Mouse (Mus musculus) CH12.LX (cell line): ENCODE results near the gene Asb8. TPM values are rescaled to one million over a fixed set of nuclear protein-coding genes. Genes with fewer than 3 reads are reported as not detected.

Experiments
- DNase-seq: peaks from one replicate; pipeline ENCODE4 v3.0.0-alpha.2; 2013; ENCODE audit errors: extremely low read depth
- H3K27ac ChIP-seq: 2 replicates; pipeline ENCODE4 v1.5.1; 2012; ENCODE audit warnings: low read depth, mild to moderate bottlenecking, control low read depth, moderate library complexity; ENCODE audit not compliant: insufficient read depth
- H3K27me3 ChIP-seq: replicated peaks from 2 replicates; pipeline ENCODE3; 2012; ENCODE audit warnings: inconsistent platforms
- H3K36me3 ChIP-seq, 2 experiments: replicated peaks in 1 of 2; 2 replicates each; pipeline versions ENCODE3 to v1.6.1; 2012; ENCODE audit warnings: inconsistent platforms in 1 of 2, low read length in 1 of 2, mild to moderate bottlenecking in 1 of 2, mixed read lengths in 1 of 2, moderate library complexity in 1 of 2; ENCODE audit not compliant: control insufficient read depth in 1 of 2, insufficient read depth in 1 of 2
- H3K4me1 ChIP-seq, 2 experiments: 2 replicates each; pipeline ENCODE4 v1.6.1; 2012; ENCODE audit warnings: inconsistent platforms in 1 of 2, moderate library complexity in 1 of 2; ENCODE audit not compliant: insufficient read depth in 2 of 2, control insufficient read depth in 1 of 2
- H3K4me2 ChIP-seq: 2 replicates; pipeline ENCODE4 v1.6.1; 2012; ENCODE audit warnings: low read depth, mild to moderate bottlenecking, control low read depth; ENCODE audit not compliant: poor library complexity, insufficient read depth, severe bottlenecking
- H3K4me3 ChIP-seq, 3 experiments: fragments of 150-350 bp in 1 of 3; sonication (generic) in 1 of 3; replicated peaks in 1 of 3; 2 replicates each; pipeline versions ENCODE3 to v1.5.1; 2011 to 2012; ENCODE audit warnings: low read depth in 2 of 3, low read length in 2 of 3, mild to moderate bottlenecking in 2 of 3, moderate library complexity in 2 of 3, control low read depth in 1 of 3, improper control_type of control experiment in 1 of 3, inconsistent platforms in 1 of 3, mixed read lengths in 1 of 3; ENCODE audit not compliant: poor library complexity in 1 of 3
- H3K79me2 ChIP-seq: replicated peaks from 2 replicates; pipeline ENCODE4 v1.6.1; 2012; ENCODE audit warnings: mild to moderate bottlenecking, moderate library complexity; ENCODE audit not compliant: control insufficient read depth, poor library complexity, insufficient read depth, severe bottlenecking; ENCODE audit errors: extremely low read depth
- H3K9ac ChIP-seq: 2 replicates; pipeline ENCODE4 v1.6.1; 2012; ENCODE audit warnings: low read depth, mild to moderate bottlenecking, control low read depth, moderate library complexity; ENCODE audit not compliant: insufficient read depth
- H3K9me3 ChIP-seq: replicated peaks from 2 replicates; pipeline ENCODE3; 2012; ENCODE audit warnings: low read length, inconsistent platforms, mixed read lengths
- CHD2 ChIP-seq: IDR thresholded peaks from 2 replicates; pipeline ENCODE4 v1.6.1; 2011; ENCODE audit warnings: low read length, improper control_type of control experiment
- E2F4 ChIP-seq: IDR thresholded peaks from 2 replicates; pipeline ENCODE4 v1.6.1; 2011; ENCODE audit warnings: low read depth, low read length, improper control_type of control experiment; ENCODE audit not compliant: insufficient replicate concordance
- EP300 ChIP-seq: IDR thresholded peaks from 2 replicates; pipeline ENCODE4 v1.6.1; 2011; ENCODE audit warnings: low read length, improper control_type of control experiment
- ETS1 ChIP-seq: conservative IDR thresholded peaks from 2 replicates; pipeline ENCODE4 v1.6.1; 2012; ENCODE audit warnings: low read depth, mild to moderate bottlenecking, inconsistent platforms, low read length, improper control_type of control experiment, moderate library complexity
- JUN ChIP-seq: IDR thresholded peaks from 2 replicates; pipeline ENCODE4 v1.6.1; 2011; ENCODE audit warnings: low read depth, mild to moderate bottlenecking, low read length, improper control_type of control experiment, moderate library complexity; ENCODE audit not compliant: insufficient read depth
- JUND ChIP-seq: conservative IDR thresholded peaks from 2 replicates; pipeline ENCODE4 v1.6.1; 2011; ENCODE audit warnings: low read depth, low read length, improper control_type of control experiment
- MAX ChIP-seq: IDR thresholded peaks from 2 replicates; pipeline ENCODE4 v1.6.1; 2011; ENCODE audit warnings: low read length, improper control_type of control experiment
- MXI1 ChIP-seq: IDR thresholded peaks from 2 replicates; pipeline ENCODE4 v1.6.1; 2011; ENCODE audit warnings: mild to moderate bottlenecking, low read depth, low read length, improper control_type of control experiment
- MYC ChIP-seq: IDR thresholded peaks from 2 replicates; pipeline ENCODE4 v1.6.1; 2011; ENCODE audit warnings: low read depth, mild to moderate bottlenecking, improper control_type of control experiment, low read length
- PAX5 ChIP-seq: IDR thresholded peaks from 2 replicates; pipeline ENCODE4 v1.6.1; 2012; ENCODE audit warnings: low read length, inconsistent platforms, mixed read lengths
- POLR2AphosphoS2 ChIP-seq: IDR thresholded peaks from 2 replicates; pipeline ENCODE4 v1.6.1; 2011; ENCODE audit warnings: low read depth, low read length, improper control_type of control experiment
- RAD21 ChIP-seq: IDR thresholded peaks from 2 replicates; pipeline ENCODE4 v1.6.1; 2011; ENCODE audit warnings: low read depth, mild to moderate bottlenecking, low read length, improper control_type of control experiment, moderate library complexity
- TCF12 ChIP-seq: IDR thresholded peaks from 2 replicates; pipeline ENCODE4 v1.6.1; 2014; ENCODE audit warnings: low read depth, mild to moderate bottlenecking, inconsistent platforms, low read length, improper control_type of control experiment
- USF1 ChIP-seq: IDR thresholded peaks from 2 replicates; pipeline ENCODE4 v1.6.1; 2014; ENCODE audit warnings: low read depth, mild to moderate bottlenecking, inconsistent platforms, low read length, improper control_type of control experiment
- ZC3H11A ChIP-seq: IDR thresholded peaks from 2 replicates; pipeline ENCODE4 v1.6.1; 2012; ENCODE audit warnings: low read depth, mild to moderate bottlenecking, inconsistent platforms, low read length, improper control_type of control experiment
- ZKSCAN1 ChIP-seq: IDR thresholded peaks from 2 replicates; pipeline ENCODE4 v1.6.1; 2012; ENCODE audit warnings: low read depth, inconsistent platforms, low read length, improper control_type of control experiment, borderline replicate concordance
- ZMIZ1 ChIP-seq: IDR thresholded peaks from 2 replicates; pipeline ENCODE4 v1.6.1; 2012; ENCODE audit warnings: low read depth, mild to moderate bottlenecking, inconsistent platforms, low read length, improper control_type of control experiment
- ZNF384 ChIP-seq: IDR thresholded peaks from 2 replicates; pipeline ENCODE4 v1.6.1; 2012; ENCODE audit warnings: low read depth, low read length, improper control_type of control experiment, inconsistent platforms
- dilution Hi-C: fragments of 300-500 bp; cut with MboI; formaldehyde crosslinking; loops from 2 replicates; pipeline ENCODE4 v1.14.3; 2020; ENCODE audit warnings: low sequenced_read_pairs; ENCODE audit not compliant: extremely low pct_unique_long_range_greater_than_20kb, extremely low pct_ligation_motif_present
- in situ Hi-C: fragments of 300-500 bp; cut with MboI; formaldehyde crosslinking; loops from 3 replicates; pipeline ENCODE4 v1.14.3; 2019; ENCODE audit warnings: low sequenced_read_pairs, low pct_ligation_motif_present, low pct_unique_long_range_greater_than_20kb, mixed read lengths
- polyA plus RNA-seq: library from polyadenylated mRNA; unstranded; fragments of >175 nt; gene quantifications from 2 replicates; pipeline ENCODE4 v1.2.1, GENCODE M21; 2012; ENCODE audit warnings: low read depth; ENCODE audit not compliant: insufficient read length
- total RNA-seq, 2 experiments: library from RNA; depleted of rRNA; stranded (reverse); fragments of 300-350 nt in 1 of 2; fragments of >200 nt in 1 of 2; gene quantifications; 2 replicates each; pipeline ENCODE4 v1.2.3; 2012 to 2014

Asb8 gene
- total and polyA plus RNA-seq, 3 experiments, result 20.5 to 32.5 (median 27.7) TPM

DNA sequence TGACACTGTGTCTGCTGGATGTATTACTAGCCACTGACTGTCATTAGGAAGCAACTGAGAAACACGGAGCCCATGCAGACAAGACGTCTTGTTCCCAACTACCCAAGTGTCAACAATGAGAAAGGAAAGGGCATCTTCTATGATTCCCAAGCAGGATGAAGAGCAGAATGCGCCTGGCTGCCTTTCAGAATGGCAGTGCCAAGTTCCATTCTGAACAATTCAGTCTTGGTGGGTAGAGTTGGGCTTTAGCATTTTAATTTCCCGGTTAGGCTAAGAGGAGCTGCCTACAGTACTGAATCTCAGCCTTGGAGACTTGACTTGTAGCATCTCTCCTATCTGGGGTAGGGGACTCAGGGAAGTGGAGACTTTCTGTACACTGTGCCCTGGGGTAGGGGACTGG is 31.4 kb downstream of the Asb8 start:
- no peaks in the 10 kb centered on the region for H3K79me2 ChIP-seq
- no peak overlapping the region for H3K9ac ChIP-seq
- TF ChIP-seq EP300 (no peak), CHD2 (no peak), PAX5 (no peak), JUN (no peak), ZKSCAN1 (no peak), ZMIZ1 (no peak), ZC3H11A (no peak), POLR2AphosphoS2 (no peak), USF1 (no peak), TCF12 (no peak), E2F4 (no peak), MYC (no peak), MAX (no peak), ZNF384 (no peak), RAD21 (no peak), ETS1 (no peak), MXI1 (no peak)
- H3K27ac ChIP-seq, result no peak overlapping the region
- in situ Hi-C loops (no loop called here), dilution Hi-C loops (no loop called here)
- H3K4me2 ChIP-seq, result no peak overlapping the region
- H3K4me3 ChIP-seq, result no peak overlapping the region
- H3K36me3 ChIP-seq, result peaks cover 54 to 95% of the 10 kb centered on the region in 2 experiments
- DNase-seq, result no peak
- H3K4me1 ChIP-seq, result no peaks in the 10 kb centered on the region
- H3K9me3 ChIP-seq, result no peaks in the 10 kb centered on the region
- no peaks in the 10 kb centered on the region for H3K27me3 ChIP-seq

DNA sequence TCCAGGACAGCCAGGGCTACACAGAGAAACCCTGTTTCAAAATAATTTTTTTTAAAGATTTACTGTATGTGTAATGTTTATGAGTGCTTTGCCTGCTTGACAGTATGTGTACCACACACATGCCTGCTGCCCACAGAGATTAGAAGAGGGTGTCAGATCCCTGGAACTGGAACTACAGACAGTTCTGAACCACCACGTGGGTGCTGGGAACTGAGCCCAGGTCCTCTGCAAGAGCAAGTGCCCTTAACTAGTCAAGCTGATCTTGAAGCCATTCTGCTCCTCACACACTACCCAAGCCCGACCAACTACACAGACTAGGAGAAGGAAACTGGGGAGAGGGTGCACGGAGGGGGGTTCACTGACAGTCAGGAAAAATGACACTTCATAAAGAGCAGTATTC is 32.0 kb downstream of the Asb8 start:
- H3K9ac ChIP-seq, result no peak overlapping the region
- TF ChIP-seq JUND, result no peak
- TF ChIP-seq ZNF384, result no peak
- TF ChIP-seq ZKSCAN1, result no peak
- no peak for TF ChIP-seq CHD2
- H3K36me3 ChIP-seq, result peaks cover 54 to 95% of the 10 kb centered on the region in 2 experiments
- no peak overlapping the region for H3K27ac ChIP-seq
- no peak overlapping the region for H3K4me2 ChIP-seq
- H3K9me3 ChIP-seq, result no peaks in the 10 kb centered on the region
- in situ Hi-C loops, result no loop called here
- H3K4me3 ChIP-seq, result no peak overlapping the region
- no peaks in the 10 kb centered on the region for H3K4me1 ChIP-seq
- no peak for DNase-seq
- dilution Hi-C loops, result no loop called here
- H3K79me2 ChIP-seq, result no peaks in the 10 kb centered on the region
- H3K27me3 ChIP-seq, result no peaks in the 10 kb centered on the region
